ENCODE assay signal across 11 mouse cellular contexts in the genomic region with DNA sequence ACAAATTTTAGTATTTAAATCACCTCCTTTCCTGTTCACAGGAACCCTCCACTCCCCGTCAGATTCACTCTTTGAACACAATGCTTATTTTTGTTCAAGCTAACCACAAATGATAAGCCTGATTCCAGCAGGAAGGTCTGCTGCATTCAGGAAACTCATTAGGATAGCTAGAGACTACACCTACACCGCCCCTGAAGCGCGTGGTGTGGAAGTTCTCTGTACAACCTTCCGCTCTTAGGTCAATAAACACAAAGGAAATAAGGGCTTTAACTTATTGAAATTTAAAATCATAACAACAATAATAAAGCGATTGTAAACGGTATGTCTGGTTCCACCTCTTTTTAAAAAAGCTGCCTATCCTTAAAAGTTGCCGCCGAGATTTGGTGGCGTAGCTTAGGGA. TPM values are rescaled to one million over a fixed set of nuclear protein-coding genes. Genes with fewer than 3 reads are reported as not detected.
DNase-seq lines count a peak whose midpoint lies in the region; ATAC-seq and TF ChIP-seq lines count a peak whose summit lies in the region.
"Had no signal": no experiment of that assay in that cellular context is flagged by ENCODE, and none has a peak within 500 bp of the region (broad histone marks: within the 10 kb centered on the region; RNA-seq: fewer than 3 reads in every experiment).

No protein-coding gene starts in this region.

- no peak overlapping the region for H3K27ac ChIP-seq in lung, embryonic 15.5 days
- H3K27ac ChIP-seq in hindbrain, postnatal 0 days: no peak overlapping the region
- no peak overlapping the region for H3K27ac ChIP-seq in stomach, postnatal 0 days (replicated peaks)
- H3K27ac ChIP-seq: heart, embryonic 10.5 days had no signal

- no peak for TF ChIP-seq CTCF in lung, adult 2 months (IDR thresholded peaks at IDR 0.05; ENCODE audit: insufficient read depth, low read length)
- TF ChIP-seq CTCF in hindbrain, postnatal 0 days (IDR thresholded peaks at IDR 0.05; ENCODE audit: low read depth): no peak
- no peak for TF ChIP-seq CTCF in stomach, postnatal 0 days (IDR thresholded peaks at IDR 0.05; ENCODE audit: low read depth)

- TF ChIP-seq POLR2A in lung, adult 2 months (IDR thresholded peaks at IDR 0.05; ENCODE audit: borderline replicate concordance, extremely low read depth, low read depth, low read length): no peak

- H3K4me3 ChIP-seq in lung, embryonic 15.5 days: 0 out of 2 replicates have a peak overlapping the region, but pooled peaks have one; percentile 43
- H3K4me3 ChIP-seq in lung, adult 2 months (replicated peaks; ENCODE audit: extremely low read depth, low read depth, low read length): no peak overlapping the region
- H3K4me3 ChIP-seq in hindbrain, postnatal 0 days (ENCODE audit: low read length): peak overlapping the region; percentile 82
- H3K4me3 ChIP-seq in stomach, postnatal 0 days (ENCODE audit: low read depth, low read length): 0 out of 2 replicates have a peak overlapping the region, but pooled peaks have one; percentile 44

- peak overlapping the region; percentile 81; the same call in 1 of the 2 replicates for H3K4me2 ChIP-seq in lung, embryonic 15.5 days
- H3K4me2 ChIP-seq in hindbrain, postnatal 0 days (ENCODE audit: low read depth, low read length): peak overlapping the region; percentile 74
- peak overlapping the region; percentile 73; the same call in 1 of the 2 replicates for H3K4me2 ChIP-seq in stomach, postnatal 0 days (replicated peaks; ENCODE audit: low read depth)

- H3K27me3 ChIP-seq in lung, embryonic 15.5 days: peaks cover 17% of the 10 kb centered on the region
- H3K27me3 ChIP-seq in hindbrain, postnatal 0 days (ENCODE audit: insufficient read depth, low read length): no peaks in the 10 kb centered on the region
- no peaks in the 10 kb centered on the region for H3K27me3 ChIP-seq in stomach, postnatal 0 days (ENCODE audit: control insufficient read depth, insufficient read depth, low read length)

- no peak for ATAC-seq in lung, embryonic 15.5 days (ENCODE audit: borderline replicate concordance, extremely low read depth, low FRiP score, low TSS enrichment)
- ATAC-seq in hindbrain, postnatal 0 days: no peak
- no peak for ATAC-seq in stomach, postnatal 0 days (ENCODE audit: low FRiP score, low TSS enrichment)
- ATAC-seq: liver, postnatal 0 days had no signal

- no peaks in the 10 kb centered on the region for H3K36me3 ChIP-seq in lung, embryonic 15.5 days
- H3K36me3 ChIP-seq in hindbrain, postnatal 0 days (ENCODE audit: insufficient read depth, low read length): no peaks in the 10 kb centered on the region
- no peaks in the 10 kb centered on the region for H3K36me3 ChIP-seq in stomach, postnatal 0 days (ENCODE audit: control insufficient read depth, insufficient read depth, low read length)
- H3K36me3 ChIP-seq: heart, embryonic 10.5 days had no signal

- no peak overlapping the region for H3K9ac ChIP-seq in lung, embryonic 15.5 days
- H3K9ac ChIP-seq in hindbrain, postnatal 0 days (replicated peaks; ENCODE audit: low read length): peak overlapping the region; percentile 82
- H3K9ac ChIP-seq in stomach, postnatal 0 days (ENCODE audit: low read length): no peak overlapping the region
- H3K9ac ChIP-seq: liver, postnatal 0 days had no signal

- 15% methylated on average over 10 of the region's 10 CpGs for WGBS in lung, embryonic 15.5 days
- 17% methylated on average over 10 of the region's 10 CpGs for WGBS in lung, adult 2 months
- 8% methylated on average over 10 of the region's 10 CpGs for WGBS in hindbrain, postnatal 0 days
- WGBS in stomach, postnatal 0 days: 18% methylated on average over 10 of the region's 10 CpGs

- peak; percentile 16 to 36 for DNase-seq in cerebellum, postnatal 14 days
- no peak for DNase-seq in cerebellum, postnatal 4 days (ENCODE audit: low spot score in 2 of 2)
- DNase-seq in lung, adult 2 months: no peak
- peak; percentile 46 for DNase-seq in hindbrain, postnatal 0 days (ENCODE audit: low spot score)
- no peak for DNase-seq in stomach, postnatal 0 days (ENCODE audit: low spot score)
- no peak for DNase-seq in thymus, adult 18-20 months
- no peak for DNase-seq in heart, postnatal 4 days
- DNase-seq: B cell, adult 2 months; liver, postnatal 0 days had no signal

- H3K9me3 ChIP-seq in lung, embryonic 15.5 days: no peaks in the 10 kb centered on the region
- H3K9me3 ChIP-seq in hindbrain, postnatal 0 days (ENCODE audit: low read length): no peaks in the 10 kb centered on the region
- no peaks in the 10 kb centered on the region for H3K9me3 ChIP-seq in stomach, postnatal 0 days (ENCODE audit: control insufficient read depth, low read length)
- H3K9me3 ChIP-seq: heart, embryonic 10.5 days had no signal

- H3K4me1 ChIP-seq in lung, embryonic 15.5 days: no peaks in the 10 kb centered on the region
- no peaks in the 10 kb centered on the region for H3K4me1 ChIP-seq in lung, adult 2 months (ENCODE audit: control insufficient read depth, insufficient read depth, low read length)
- peaks cover 3% of the 10 kb centered on the region; the same call in 1 of the 2 replicates for H3K4me1 ChIP-seq in hindbrain, postnatal 0 days (ENCODE audit: insufficient read depth, low read length)
- no peaks in the 10 kb centered on the region for H3K4me1 ChIP-seq in stomach, postnatal 0 days (replicated peaks; ENCODE audit: control insufficient read depth, insufficient read depth)

- TF ChIP-seq EP300 in stomach, postnatal 0 days (optimal IDR thresholded peaks at IDR 0.05): no peak

RNA-seq across cellular contexts. Expression of a gene that starts 1.6 kb away (rescaled TPM):
- polyA plus RNA-seq in lung, embryonic 15.5 days (2015; fragmentation: Nextera tagmentation; extraction: Ambion mirVana): 0.69 and 0.74 TPM in 2 replicates
- polyA plus RNA-seq in lung, adult 2 months (2012; rRNA removed): 0.02 and 0.03 TPM in 2 replicates
- total RNA-seq in hindbrain, postnatal 0 days (2014; rRNA removed): 38.0 TPM in 2 replicates
- 21.5 and 21.9 TPM in 2 replicates for polyA plus RNA-seq in hindbrain, postnatal 0 days (2015; fragmentation: Nextera tagmentation; extraction: Ambion mirVana)
- polyA plus RNA-seq in stomach, postnatal 0 days (2015; fragmentation: Nextera tagmentation; extraction: Ambion mirVana): 0.62 and 0.87 TPM in 2 replicates
- total RNA-seq in heart, postnatal 4 days (2021): not detected
- polyA plus RNA-seq: liver, postnatal 0 days had no signal

Comparison
In these comparisons a context has a peak if more than half of its experiments do, and no peak if none do; other contexts are left out.
1. DNase-seq: peak in cerebellum, postnatal 14 days (2 of 2) and hindbrain, postnatal 0 days (single experiment); none in cerebellum, postnatal 4 days (0 of 2), lung, adult 2 months (single experiment), stomach, postnatal 0 days (single experiment), thymus, adult 18-20 months (0 of 2) and heart, postnatal 4 days (single experiment).
2. RNA of a gene that starts 1.6 kb away (polyA plus RNA-seq): 21.5 to 21.9 TPM in hindbrain, postnatal 0 days; 0.69 to 0.74 TPM in lung, embryonic 15.5 days, 0.62 to 0.87 TPM in stomach, postnatal 0 days and 0.02 to 0.03 TPM in lung, adult 2 months; every median in the first group is over 10 times any median in the second.
3. Peak in every context shown above with its lines, with median percentiles within 50 percentile points of each other: H3K4me2 ChIP-seq.